Mouse (Mus musculus) layer of hippocampus, postnatal 25 days (tissue): ENCODE data around the gene Gm12355. TPM values are rescaled to one million over a fixed set of nuclear protein-coding genes. Genes with fewer than 3 reads are reported as not detected.
"Not testable (repeated sequence)": the region's sequence is repeated elsewhere in the genome, so short reads cannot be mapped to it uniquely, and the experiment has no call there.

Experiments used
- DNase-seq, 2 experiments: peaks; one replicate each; pipeline ENCODE4 v3.0.0; 2022; ENCODE audit warnings: mixed read lengths in 2 of 2, low spot score in 1 of 2; ENCODE audit errors: extremely low spot score in 1 of 2
- total RNA-seq, 2 experiments: library from RNA; stranded (reverse); gene quantifications; 2 replicates each; pipeline ENCODE4 v1.2.3; 2021

The Gm12355 gene
- total RNA-seq = 10 to 100 TPM; 10.4 to 12.4 TPM

DNA sequence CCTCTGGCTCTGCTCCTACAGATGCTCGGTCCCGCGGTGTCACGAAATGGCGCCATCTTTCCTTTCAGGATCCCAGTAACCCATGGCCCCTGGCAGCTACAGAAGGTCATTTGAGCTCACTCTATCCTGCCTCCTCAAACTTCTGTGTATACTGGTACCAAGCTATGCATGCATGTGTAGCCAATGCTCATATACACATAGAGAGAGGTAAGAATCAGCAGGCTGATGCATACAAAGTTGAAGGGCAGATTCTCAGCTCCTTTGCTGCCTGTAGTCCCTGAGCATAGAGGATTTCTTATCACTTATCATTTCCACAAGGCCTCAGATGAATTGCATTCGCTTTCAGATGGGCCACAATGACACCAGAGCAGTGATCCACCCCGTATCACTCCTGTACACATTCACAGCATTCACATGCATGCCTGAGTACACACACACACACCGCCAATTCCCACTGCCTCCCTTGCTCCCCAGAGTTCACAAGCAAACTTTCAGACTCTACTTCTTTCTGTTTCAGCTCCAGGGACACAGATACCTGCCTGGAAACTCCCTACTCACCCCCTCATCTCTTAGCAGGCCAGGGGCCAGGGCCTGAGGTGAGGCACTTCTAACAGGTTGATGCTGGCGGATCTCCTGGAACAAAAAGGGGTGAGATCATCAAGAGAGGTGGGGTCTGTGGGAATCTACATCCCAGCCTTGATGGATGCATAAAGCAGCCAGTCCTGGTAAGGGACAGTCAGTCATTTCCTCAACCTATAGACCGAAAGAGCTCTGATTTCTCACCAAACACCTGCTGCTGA lies at the start of gene Gm12355, which contains the start of gene Gsdma3:
TSS of gene Gm12355 (minus strand) at position 51 of the 800 bp plus-strand sequence.
TSS of gene Gsdma3 (plus strand) at position 750 of the 800 bp plus-strand sequence.
- DNase-seq = no peak

GRCm38 (mm10) chr11:98673136-98673535 lies 47.7 kb upstream of the Gm12355 start:
- DNase-seq = peak; percentile 22 to 48

GRCm38 (mm10) chr11:98672482-98672881 lies 47.0 kb upstream of the Gm12355 start:
- DNase-seq = no peak

DNA sequence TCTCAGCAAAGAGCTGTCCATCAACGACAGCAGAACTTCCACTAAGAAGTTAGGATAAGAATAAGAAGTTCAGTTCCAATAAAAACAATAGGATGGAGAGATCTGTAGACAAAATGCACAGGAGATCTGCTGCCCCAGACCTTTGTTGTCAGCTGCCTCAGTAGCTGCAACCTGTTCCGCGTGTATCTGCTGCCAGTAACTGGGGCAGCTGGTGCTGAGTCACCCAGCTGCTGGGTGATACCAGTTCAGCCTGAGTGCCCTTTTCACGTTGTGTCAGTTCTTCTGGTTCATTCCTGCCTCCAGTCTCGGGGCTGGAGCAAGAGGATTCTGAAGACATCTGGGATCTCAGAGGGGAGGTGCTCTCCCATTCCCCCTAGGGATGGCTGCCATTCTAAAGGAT lies 46.4 kb upstream of the Gm12355 start:
- DNase-seq = no peak

DNA sequence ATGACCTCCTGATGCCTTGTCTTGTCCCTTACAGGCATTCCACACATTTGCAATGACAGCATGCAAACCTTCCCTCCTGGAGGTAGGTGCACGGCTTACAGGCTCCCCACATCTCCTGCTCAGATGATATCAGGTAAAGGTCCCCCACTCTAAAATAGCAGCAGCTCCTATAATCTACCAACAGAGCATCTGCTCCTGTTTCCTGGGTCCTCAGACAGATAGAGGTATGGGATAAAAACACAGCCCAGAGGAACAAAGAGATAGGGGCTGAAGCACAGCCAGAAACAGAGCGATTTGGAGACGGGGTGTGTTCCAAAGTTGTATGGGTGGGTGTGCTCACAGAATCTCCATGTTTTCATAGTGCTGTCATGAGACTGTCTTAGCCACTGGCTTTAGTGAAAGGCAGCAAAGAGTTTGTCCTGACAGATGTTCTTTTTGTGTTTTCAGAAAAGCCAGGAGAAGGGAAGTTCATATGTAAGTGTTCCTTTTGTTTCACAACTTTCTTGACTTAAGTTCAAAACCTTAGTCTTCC lies 45.9 kb upstream of the Gm12355 start:
- DNase-seq = no peak

DNA sequence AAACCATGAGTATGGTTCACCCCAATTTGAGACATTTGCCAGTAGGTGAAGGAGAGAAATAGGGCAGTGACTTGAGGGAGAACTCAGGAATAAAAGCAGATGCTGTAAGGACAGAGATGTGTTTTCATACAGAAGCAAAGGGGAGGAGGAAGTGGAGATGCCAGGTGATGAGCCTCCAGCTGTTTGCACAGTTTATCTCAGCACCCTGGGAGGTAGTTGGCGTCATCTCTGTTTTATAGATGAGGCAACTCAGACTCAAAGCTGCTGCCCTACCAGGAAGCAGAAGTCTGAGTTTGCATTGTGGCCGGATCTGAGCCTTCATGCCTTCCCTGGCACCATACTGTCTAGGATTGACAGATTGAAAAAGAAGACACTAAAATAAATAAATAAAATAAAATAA lies 43.5 kb upstream of the Gm12355 start:
- no peak for DNase-seq

GRCm38 (mm10) chr11:98664091-98664490 lies 38.6 kb upstream of the Gm12355 start, which contains the start of gene Gsdma:
TSS of gene Gsdma (plus strand) at chr11:98664351.
- no peak for DNase-seq

- peak in 1 of 2 experiments; percentile 14 for DNase-seq
Measured at GRCm38 (mm10) chr11:98660517-98660916, 35.1 kb upstream of the Gm12355 start.

DNA sequence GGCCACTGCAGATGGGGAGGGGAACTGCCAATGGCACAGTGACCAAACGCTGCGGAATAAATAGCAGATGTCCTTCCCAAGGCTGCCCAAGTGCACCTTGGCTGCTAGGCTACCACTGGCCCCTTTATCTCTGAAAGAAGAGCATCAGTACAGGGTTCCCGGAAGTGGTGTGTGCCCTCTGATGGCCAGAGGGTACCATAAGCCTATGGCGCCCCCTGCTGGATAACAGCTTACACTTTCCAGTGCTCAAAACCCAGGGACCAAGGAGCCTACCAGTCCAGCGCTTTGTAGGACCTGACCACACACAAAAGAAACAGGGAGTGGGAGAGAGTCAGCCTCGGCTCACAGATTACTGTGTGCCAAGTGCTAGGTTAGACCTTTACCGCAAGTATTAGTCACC lies 29.6 kb upstream of the Gm12355 start:
- DNase-seq = peak in 1 of 2 experiments; percentile 39

DNA sequence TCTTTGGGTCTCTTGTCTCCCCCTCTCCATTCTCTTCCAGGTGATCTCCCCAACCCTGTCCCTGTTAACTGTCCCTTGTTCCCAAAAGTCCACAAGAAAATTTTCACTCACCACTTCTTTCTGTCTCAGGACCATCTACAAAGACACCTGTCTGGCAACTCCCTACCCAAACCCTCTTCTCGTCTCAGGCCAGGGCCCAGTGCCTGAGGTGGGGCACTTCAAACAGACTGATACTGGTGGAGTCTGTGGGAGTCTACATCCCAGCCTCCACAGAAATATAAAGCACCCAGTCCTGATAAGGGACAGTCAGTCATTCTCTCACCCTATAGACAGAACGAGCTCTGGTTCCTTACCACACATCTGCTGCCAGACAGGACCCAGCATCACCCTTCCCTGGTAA lies 21.0 kb upstream of the Gm12355 start, which contains the start of gene Gsdma2:
TSS of gene Gsdma2 (plus strand) at position 301 of the 400 bp plus-strand sequence.
- no peak for DNase-seq

DNA sequence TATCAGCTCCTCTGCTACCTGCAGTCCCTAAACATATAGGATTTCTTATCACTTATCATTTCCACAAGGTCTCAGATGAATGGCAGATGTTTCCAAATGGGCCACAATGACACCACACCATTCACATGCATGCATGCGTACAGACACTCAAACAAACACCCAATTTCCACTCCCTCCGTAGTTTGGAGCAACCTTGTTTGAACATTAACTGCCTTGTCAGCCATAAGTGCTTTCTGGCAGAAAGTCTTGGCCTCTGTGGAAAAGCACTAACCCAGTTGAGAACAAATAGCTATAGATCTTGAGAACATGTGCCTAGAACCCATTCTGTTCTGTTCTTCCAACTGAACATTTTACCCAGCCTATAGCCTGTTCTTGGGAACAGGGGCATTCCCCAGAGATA lies 20.5 kb upstream of the Gm12355 start:
- no peak for DNase-seq

DNA sequence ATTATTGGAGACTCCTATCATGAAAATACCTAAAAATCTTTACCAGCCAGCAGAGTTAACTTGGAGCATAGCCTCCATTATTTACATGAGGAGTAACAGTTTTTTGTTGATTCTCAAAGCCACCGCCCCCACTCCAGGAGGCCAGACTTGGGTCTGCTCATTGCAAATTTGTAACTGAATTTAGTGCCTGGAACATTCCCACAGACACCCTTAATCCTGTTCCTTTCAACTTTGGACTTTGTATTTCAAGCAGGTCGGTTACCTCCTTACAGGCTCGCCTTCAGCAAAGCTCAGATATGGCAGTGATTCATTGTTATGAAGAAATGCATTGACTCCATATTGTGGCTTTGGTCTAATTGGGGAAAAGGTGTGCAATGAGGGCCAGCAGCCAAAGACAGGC lies 19.3 kb upstream of the Gm12355 start:
- no peak for DNase-seq

DNA sequence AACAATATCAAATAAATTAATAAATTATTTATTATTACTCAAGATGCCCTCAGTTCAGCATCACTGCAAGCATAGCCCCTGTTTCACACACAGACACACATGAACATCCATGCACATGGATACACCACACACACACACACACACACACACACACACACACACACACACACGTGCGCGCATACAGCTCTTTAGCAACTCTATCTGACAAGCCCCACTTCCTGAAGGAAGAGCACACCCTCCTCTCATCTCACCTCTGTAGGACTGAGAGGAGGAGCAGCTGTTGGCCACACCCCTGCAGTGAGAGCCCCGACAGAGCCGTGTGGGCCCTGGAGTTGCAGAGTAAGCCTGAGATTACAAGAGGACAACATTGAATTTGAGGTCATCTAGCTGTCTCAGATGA lies 14.6 kb upstream of the Gm12355 start:
- DNase-seq = no peak

DNA sequence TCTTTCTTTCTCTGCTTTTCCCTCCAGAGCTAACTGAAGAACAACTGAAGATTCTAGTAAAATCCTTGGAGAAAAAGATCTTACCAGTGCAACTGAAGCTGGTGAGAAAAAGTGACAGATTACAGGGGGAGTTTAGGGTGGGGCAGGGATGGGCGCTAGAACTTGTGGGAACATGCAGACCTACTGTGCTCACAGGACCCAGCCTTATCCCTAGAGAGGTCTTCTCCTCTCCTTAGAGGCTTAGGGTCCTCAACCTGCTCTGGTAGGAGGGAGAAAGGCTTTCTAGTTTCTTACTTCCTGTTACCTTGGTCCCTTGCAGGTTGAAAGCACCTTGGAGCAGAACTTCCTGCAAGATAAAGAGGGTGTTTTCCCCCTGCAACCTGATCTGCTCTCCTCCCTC lies 12.0 kb upstream of the Gm12355 start:
- DNase-seq = no peak

- DNase-seq = peak in 1 of 2 experiments; percentile 11
Measured at GRCm38 (mm10) chr11:98635312-98635970, 10.0 kb upstream of the Gm12355 start.

DNA sequence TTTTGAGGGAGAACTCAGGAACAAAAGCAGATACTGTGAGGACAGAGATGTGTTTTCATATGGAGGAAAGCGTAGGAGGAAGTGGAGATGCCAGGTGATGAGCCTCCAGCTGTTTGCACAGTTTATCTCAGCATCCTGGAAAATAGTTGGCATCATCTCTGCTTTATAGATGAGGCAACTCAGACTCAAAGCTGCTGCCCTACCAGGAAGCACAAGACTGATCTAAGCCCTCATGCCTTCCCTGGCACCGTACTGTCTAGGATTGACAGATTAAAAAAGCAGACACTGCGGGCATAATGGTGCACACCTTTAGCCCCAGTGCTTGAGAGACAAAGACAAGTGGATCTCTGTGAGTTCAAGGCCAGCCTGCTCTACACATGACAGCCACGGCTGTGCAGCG lies 5.2 kb upstream of the Gm12355 start:
- no peak for DNase-seq

DNA sequence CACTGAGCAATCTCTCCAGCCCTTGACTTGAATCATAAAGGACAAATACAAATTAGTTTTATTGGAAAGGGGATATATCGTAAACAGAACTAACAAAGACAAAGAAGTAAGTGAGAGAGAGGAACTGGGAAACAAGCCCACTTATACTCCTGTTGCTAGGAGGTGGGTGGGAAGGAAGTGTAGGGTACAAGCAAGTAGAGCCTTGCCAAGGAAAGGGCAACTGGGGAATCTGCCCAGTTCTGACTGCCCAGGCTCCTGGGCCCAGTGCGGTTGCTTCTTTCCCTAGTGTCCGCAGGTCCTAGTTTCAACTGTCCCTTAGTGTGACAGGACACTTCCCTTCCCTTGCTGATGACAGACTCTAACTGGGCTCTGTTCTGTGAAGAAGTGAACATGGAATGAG lies 3.2 kb upstream of the Gm12355 start:
- DNase-seq = no peak

DNA sequence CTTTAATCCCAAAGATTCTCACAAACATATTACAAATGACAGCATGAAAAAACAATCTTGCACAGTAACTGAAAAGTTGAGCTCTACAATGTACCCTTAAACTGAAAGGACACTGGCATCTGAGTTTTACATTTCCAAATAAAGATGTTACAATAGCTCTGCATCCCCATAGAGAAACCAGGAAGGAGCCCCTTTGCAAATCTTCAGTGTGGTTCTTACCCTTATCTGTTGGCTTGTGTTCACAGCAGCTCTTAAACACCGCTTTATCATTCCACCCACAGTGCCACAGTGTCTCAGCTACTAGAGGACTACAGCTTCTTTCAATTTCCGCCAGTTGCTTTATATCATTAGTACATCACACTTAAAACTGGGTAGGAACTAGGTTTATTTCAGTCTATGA lies 1.1 kb downstream of the Gm12355 start:
- DNase-seq = not testable (repeated sequence)

DNA sequence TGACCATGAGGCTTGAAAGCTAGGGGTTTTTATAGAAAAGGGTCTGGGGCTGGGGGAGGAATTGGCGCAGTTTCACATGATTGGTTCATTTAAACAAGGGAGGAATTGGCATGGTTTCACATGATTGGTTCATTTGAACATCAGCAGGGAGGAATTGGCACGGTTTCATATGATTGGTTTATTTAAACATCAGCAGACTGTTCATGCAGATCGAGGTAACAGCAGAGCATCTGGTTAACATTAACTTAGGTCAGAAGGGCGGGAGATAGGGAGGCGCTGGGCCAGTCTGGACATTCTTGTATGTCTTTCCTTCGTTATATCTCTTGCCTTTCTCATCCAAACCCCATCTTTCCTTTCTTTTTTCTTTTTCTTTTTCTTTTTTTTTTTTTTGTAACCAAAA lies 1.5 kb downstream of the Gm12355 start:
- DNase-seq = not testable (repeated sequence)

- DNase-seq = no peak
Measured at GRCm38 (mm10) chr11:98620791-98621190, 4.7 kb downstream of the Gm12355 start.

DNA sequence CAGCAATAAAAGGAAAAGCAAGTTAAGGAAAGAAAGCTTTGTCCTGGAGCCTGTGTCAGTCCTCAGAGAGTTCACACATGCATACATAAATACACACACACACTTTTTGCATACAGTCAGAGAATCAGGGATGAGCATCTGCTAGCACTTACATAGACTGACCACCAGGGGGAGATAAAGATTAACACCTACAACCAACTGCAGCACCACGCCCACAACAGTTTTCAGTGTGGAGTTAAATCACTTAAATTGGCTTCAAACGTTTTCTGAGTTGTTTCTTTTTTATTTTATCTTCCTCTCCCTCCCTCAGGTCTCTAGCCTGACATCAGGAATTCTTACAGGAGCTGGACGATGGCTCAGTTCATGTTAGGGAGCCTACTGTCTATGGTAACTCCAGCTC lies 18.7 kb downstream of the Gm12355 start:
- DNase-seq = no peak
